Mouse (Mus musculus): ENCODE measurements around the gene Prr5l. TPM values are rescaled to one million over a fixed set of nuclear protein-coding genes. Genes with fewer than 3 reads are reported as not detected.

The Prr5l gene
- polyA plus RNA-seq, 2 experiments = 1.4 to 1.7 TPM

- H3K9ac ChIP-seq (replicated peaks) = peak within 1 kb of the TSS; percentile 73
- H3K27ac ChIP-seq = no peak within 1 kb of the TSS
- DNase-seq (ENCODE audit: low read depth in 3 of 3, low spot score in 3 of 3) (peak; percentile 55 to 67 (median 63)), ATAC-seq (ENCODE audit: insufficient read depth) (peak; percentile 89)
- H3K4me2 ChIP-seq (ENCODE audit: low read depth) = peak within 1 kb of the TSS; percentile 84
- no peaks in the 10 kb centered on the region for H3K9me3 ChIP-seq (ENCODE audit: control insufficient read depth, low read length)
- H3K27me3 ChIP-seq (ENCODE audit: control insufficient read depth, insufficient read depth, low read length) = no peaks in the 10 kb centered on the region
- H3K4me1 ChIP-seq (replicated peaks; ENCODE audit: control insufficient read depth in 2 of 2, insufficient read depth in 2 of 2, low read length in 1 of 2) = peaks cover 4 to 5% of the 10 kb centered on the region in 2 experiments
- peak within 1 kb of the TSS; percentile 89 to 93 for H3K4me3 ChIP-seq (ENCODE audit: insufficient read depth in 1 of 2, low read depth in 2 of 2, low read length in 2 of 2)
- no peaks in the 10 kb centered on the region for H3K36me3 ChIP-seq (replicated peaks; ENCODE audit: control insufficient read depth, insufficient read depth, low read depth)
- TF ChIP-seq EP300 (IDR thresholded peaks at IDR 0.05; ENCODE audit: low read depth) (no peak), CTCF (IDR thresholded peaks at IDR 0.05; ENCODE audit: low read depth) (peak; percentile 85)
- WGBS (ENCODE audit: insufficient replicate concordance) = under 1% methylated on average over 68 of the region's 68 CpGs
These were observed 204.4 kb downstream of the Prr5l start, which contains the start of gene Traf6 for GRCm38 (mm10) chr2:101678236-101679021. Gene Traf6, plus strand, starts transcription at chr2:101678429.

- ATAC-seq (ENCODE audit: insufficient read depth) (no peak), DNase-seq (ENCODE audit: low read depth in 3 of 3, low spot score in 3 of 3) (no peak)
- no peaks in the 10 kb centered on the region for H3K9me3 ChIP-seq (ENCODE audit: control insufficient read depth, low read length)
- H3K4me1 ChIP-seq (replicated peaks; ENCODE audit: control insufficient read depth in 2 of 2, insufficient read depth in 2 of 2, low read length in 1 of 2) = peaks cover 0 to 2% of the 10 kb centered on the region in 2 experiments; a peak in 2 of 4 replicates
- no peaks in the 10 kb centered on the region for H3K36me3 ChIP-seq (replicated peaks; ENCODE audit: control insufficient read depth, insufficient read depth, low read depth)
- no peaks in the 10 kb centered on the region for H3K27me3 ChIP-seq (ENCODE audit: control insufficient read depth, insufficient read depth, low read length)
- H3K9ac ChIP-seq (replicated peaks) = no peak overlapping the region
- TF ChIP-seq CTCF (IDR thresholded peaks at IDR 0.05; ENCODE audit: low read depth) = no peak
- H3K27ac ChIP-seq = no peak overlapping the region
- no peak overlapping the region for H3K4me3 ChIP-seq (ENCODE audit: insufficient read depth in 1 of 2, low read depth in 2 of 2, low read length in 2 of 2)
- H3K4me2 ChIP-seq (ENCODE audit: low read depth) = no peak overlapping the region
- WGBS (ENCODE audit: insufficient replicate concordance) = 32% methylated on average over 3 of the region's 3 CpGs
These were observed 209.3 kb downstream of the Prr5l start for GRCm38 (mm10) chr2:101673547-101673946.

- no peak for ATAC-seq (ENCODE audit: insufficient read depth)
- Histone ChIP-seq H3K9ac (replicated peaks) (no peak overlapping the region), H3K4me3 (ENCODE audit: insufficient read depth in 1 of 2, low read depth in 2 of 2, low read length in 2 of 2) (no peak overlapping the region), H3K36me3 (replicated peaks; ENCODE audit: control insufficient read depth, insufficient read depth, low read depth) (no peaks in the 10 kb centered on the region), H3K27ac (no peak overlapping the region), H3K4me1 (replicated peaks; ENCODE audit: control insufficient read depth in 2 of 2, insufficient read depth in 2 of 2, low read length in 1 of 2) (no peaks in the 10 kb centered on the region), H3K27me3 (ENCODE audit: control insufficient read depth, insufficient read depth, low read length) (no peaks in the 10 kb centered on the region), H3K4me2 (ENCODE audit: low read depth) (no peak overlapping the region), H3K9me3 (ENCODE audit: control insufficient read depth, low read length) (no peaks in the 10 kb centered on the region)
- DNase-seq (ENCODE audit: low read depth in 3 of 3, low spot score in 3 of 3) = no peak
- no peak for TF ChIP-seq CTCF (IDR thresholded peaks at IDR 0.05; ENCODE audit: low read depth)
- no peak for TF ChIP-seq EP300 (IDR thresholded peaks at IDR 0.05; ENCODE audit: low read depth)
- 55% methylated on average over 3 of the region's 3 CpGs for WGBS (ENCODE audit: insufficient replicate concordance)
These were observed 214.1 kb downstream of the Prr5l start for GRCm38 (mm10) chr2:101668751-101669150.

- WGBS (ENCODE audit: insufficient replicate concordance) = 81% methylated on average over 3 of the region's 3 CpGs
- H3K4me1 ChIP-seq (replicated peaks; ENCODE audit: control insufficient read depth in 2 of 2, insufficient read depth in 2 of 2, low read length in 1 of 2) = no peaks in the 10 kb centered on the region
These were observed 217.1 kb downstream of the Prr5l start for GRCm38 (mm10) chr2:101665703-101666092.

GRCm38 (mm10) chr2:101665058-101665702 lies 217.6 kb downstream of the Prr5l start:
- TF ChIP-seq CTCF (IDR thresholded peaks at IDR 0.05; ENCODE audit: low read depth) (peak; percentile 91), EP300 (IDR thresholded peaks at IDR 0.05; ENCODE audit: low read depth) (no peak)
- no peaks in the 10 kb centered on the region for H3K4me1 ChIP-seq (replicated peaks; ENCODE audit: control insufficient read depth in 2 of 2, insufficient read depth in 2 of 2, low read length in 1 of 2)
- no peak overlapping the region for H3K4me2 ChIP-seq (ENCODE audit: low read depth)
- no peaks in the 10 kb centered on the region for H3K27me3 ChIP-seq (ENCODE audit: control insufficient read depth, insufficient read depth, low read length)
- no peaks in the 10 kb centered on the region for H3K9me3 ChIP-seq (ENCODE audit: control insufficient read depth, low read length)
- DNase-seq (ENCODE audit: low read depth in 3 of 3, low spot score in 3 of 3) = peak; percentile 20 to 29 (median 28)
- no peak overlapping the region for H3K27ac ChIP-seq
- ATAC-seq (ENCODE audit: insufficient read depth) = no peak
- WGBS (ENCODE audit: insufficient replicate concordance) = 21% methylated on average over 9 of the region's 9 CpGs
- no peaks in the 10 kb centered on the region for H3K36me3 ChIP-seq (replicated peaks; ENCODE audit: control insufficient read depth, insufficient read depth, low read depth)
- H3K9ac ChIP-seq (replicated peaks) = no peak overlapping the region
- H3K4me3 ChIP-seq (ENCODE audit: insufficient read depth in 1 of 2, low read depth in 2 of 2, low read length in 2 of 2) = no peak overlapping the region

More at GRCm38 (mm10) chr2:101665703-101666092, 217.1 kb downstream of the Prr5l start:
- H3K27me3 ChIP-seq (ENCODE audit: control insufficient read depth, insufficient read depth, low read length) = no peaks in the 10 kb centered on the region
- no peak overlapping the region for H3K4me2 ChIP-seq (ENCODE audit: low read depth)
- DNase-seq (ENCODE audit: low read depth in 3 of 3, low spot score in 3 of 3) (no peak), ATAC-seq (ENCODE audit: insufficient read depth) (no peak)
- no peaks in the 10 kb centered on the region for H3K9me3 ChIP-seq (ENCODE audit: control insufficient read depth, low read length)
- H3K27ac ChIP-seq = no peak overlapping the region
- no peak for TF ChIP-seq EP300 (IDR thresholded peaks at IDR 0.05; ENCODE audit: low read depth)
- TF ChIP-seq CTCF (IDR thresholded peaks at IDR 0.05; ENCODE audit: low read depth) = no peak
- no peak overlapping the region for H3K9ac ChIP-seq (replicated peaks)
- H3K36me3 ChIP-seq (replicated peaks; ENCODE audit: control insufficient read depth, insufficient read depth, low read depth) = no peaks in the 10 kb centered on the region
- no peak overlapping the region for H3K4me3 ChIP-seq (ENCODE audit: insufficient read depth in 1 of 2, low read depth in 2 of 2, low read length in 2 of 2)

Other genes with a start within 250 kb of the Prr5l start
- gene Rag1, start 233.5 kb downstream of the Prr5l start, polyA plus RNA-seq (2012; rRNA removed) = 0.17 and 0.19 TPM in 2 replicates
- 0.20 and 0.32 TPM in 2 replicates for gene Rag1, start 233.5 kb downstream of the Prr5l start, polyA plus RNA-seq (2014; fragmentation: Nextera tagmentation; extraction: Ambion mirVana)
- gene B230118H07Rik, start 233.5 kb downstream of the Prr5l start, polyA plus RNA-seq (2012; rRNA removed) = 4.1 and 4.8 TPM in 2 replicates
- 20.0 and 21.3 TPM in 2 replicates for gene B230118H07Rik, start 233.5 kb downstream of the Prr5l start, polyA plus RNA-seq (2014; fragmentation: Nextera tagmentation; extraction: Ambion mirVana)
- gene Traf6, start 204.6 kb downstream of the Prr5l start, polyA plus RNA-seq (2012; rRNA removed) = 2.7 and 3.3 TPM in 2 replicates
- 4.5 and 5.3 TPM in 2 replicates for gene Traf6, start 204.6 kb downstream of the Prr5l start, polyA plus RNA-seq (2014; fragmentation: Nextera tagmentation; extraction: Ambion mirVana)
- gene Commd9, start 3.2 kb upstream of the Prr5l start, polyA plus RNA-seq (2012; rRNA removed) = 16.0 and 29.7 TPM in 2 replicates
- gene Commd9, start 3.2 kb upstream of the Prr5l start, polyA plus RNA-seq (2014; fragmentation: Nextera tagmentation; extraction: Ambion mirVana) = 19.8 and 23.5 TPM in 2 replicates